Mouse (Mus musculus): Measurements from ENCODE around the gene Spata19. TPM values are rescaled to one million over a fixed set of nuclear protein-coding genes. Genes with fewer than 3 reads are reported as not detected.

The Spata19 gene
- not detected in 2 replicates for polyA plus RNA-seq (2012; rRNA removed)

DNA sequence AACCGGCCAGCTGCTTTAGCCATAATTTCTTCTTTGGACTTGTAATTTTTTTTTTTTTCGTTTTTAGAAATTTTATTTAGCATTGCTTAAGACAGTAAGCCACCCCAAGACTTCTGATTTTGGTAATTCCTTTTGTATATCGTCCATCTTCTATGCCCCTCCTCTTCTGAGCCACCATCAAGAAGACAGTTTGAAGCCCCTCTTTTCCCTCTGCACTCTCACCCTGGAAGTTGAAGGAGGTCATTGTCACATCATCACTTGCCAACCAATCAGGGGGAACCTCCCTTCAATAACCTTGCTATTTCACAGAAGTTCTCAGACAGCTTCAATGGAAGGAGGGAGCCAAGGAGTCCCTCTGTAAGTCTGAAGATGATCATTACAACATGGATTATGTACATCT lies at the start of gene Spata19:
Gene Spata19, plus strand, starts transcription at position 301 of the 400 bp plus-strand sequence.

Other genes with a start within 250 kb of the Spata19 start
- gene Jam3, start 241.4 kb upstream of the Spata19 start, polyA plus RNA-seq (2012; rRNA removed): 1.9 and 2.1 TPM in 2 replicates
- gene Igsf9b, start 97.6 kb upstream of the Spata19 start, polyA plus RNA-seq (2012; rRNA removed): 0.01 TPM in 2 replicates

Measured in liver, embryonic 18 days (tissue).